In the genomic region with DNA sequence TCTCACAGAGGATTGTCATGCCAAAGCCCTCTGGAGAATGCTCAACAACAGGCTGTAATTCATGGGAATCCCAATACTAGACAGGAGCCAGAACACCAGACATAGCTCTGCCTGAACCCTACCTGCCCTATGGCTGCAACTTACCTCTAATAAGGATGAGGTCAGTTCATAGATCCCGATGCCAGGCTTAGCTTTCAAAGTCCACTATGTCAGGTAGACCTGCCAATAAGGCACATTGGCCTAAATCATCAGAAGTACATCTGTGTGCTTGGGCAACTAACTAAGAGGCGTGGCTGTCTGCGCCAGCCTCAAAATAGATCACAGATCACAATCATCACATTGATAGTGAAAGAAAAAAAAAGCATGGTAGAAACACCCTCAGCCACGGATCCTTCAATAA, we compare ENCODE assay signal across 35 mouse cellular contexts. TPM values are rescaled to one million over a fixed set of nuclear protein-coding genes. Genes with fewer than 3 reads are reported as not detected.
"Had no signal": no experiment of that assay in that cellular context is flagged by ENCODE, and none has a peak within 500 bp of the region (broad histone marks: within the 10 kb centered on the region; RNA-seq: fewer than 3 reads in every experiment).

No protein-coding gene starts in this region.

- H3K27ac ChIP-seq: heart, embryonic 10.5 days; heart, embryonic 13.5 days; heart, embryonic 15.5 days; hindbrain, embryonic 10.5 days; hindbrain, embryonic 12.5 days; hindbrain, embryonic 13.5 days; hindbrain, embryonic 14.5 days; hindbrain, embryonic 15.5 days; hindbrain, postnatal 0 days; intestine, embryonic 15.5 days; kidney, embryonic 15.5 days; kidney, postnatal 0 days; layer of hippocampus, adult 2 months had no signal

- H3K9me3 ChIP-seq: heart, embryonic 10.5 days; heart, embryonic 12.5 days; heart, embryonic 13.5 days; heart, embryonic 15.5 days; hindbrain, embryonic 10.5 days; hindbrain, embryonic 12.5 days; hindbrain, embryonic 13.5 days; hindbrain, embryonic 15.5 days; intestine, embryonic 15.5 days; kidney, embryonic 15.5 days had no signal

- H3K36me3 ChIP-seq: hindbrain, embryonic 10.5 days; hindbrain, embryonic 12.5 days; hindbrain, embryonic 13.5 days; hindbrain, embryonic 15.5 days; intestine, embryonic 15.5 days had no signal

- ATAC-seq: hindbrain, embryonic 16.5 days; hindbrain, postnatal 0 days; inflammation-experienced regulatory T-cells, adult 6 months; intestine, embryonic 15.5 days; intestine, embryonic 16.5 days; intestine, postnatal 0 days had no signal

- H3K27me3 ChIP-seq: heart, embryonic 12.5 days; heart, embryonic 13.5 days; heart, embryonic 15.5 days; hindbrain, embryonic 12.5 days; hindbrain, embryonic 13.5 days; hindbrain, embryonic 15.5 days; intestine, embryonic 15.5 days; kidney, embryonic 15.5 days had no signal

- H3K4me1 ChIP-seq: heart, embryonic 10.5 days; heart, embryonic 12.5 days; heart, embryonic 13.5 days; heart, embryonic 15.5 days; hindbrain, embryonic 10.5 days; hindbrain, embryonic 12.5 days; hindbrain, embryonic 13.5 days; hindbrain, embryonic 15.5 days; intestine, embryonic 15.5 days; kidney, embryonic 15.5 days had no signal

- H3K4me2 ChIP-seq: heart, embryonic 11.5 days; heart, embryonic 12.5 days; heart, embryonic 13.5 days; heart, embryonic 15.5 days; hindbrain, embryonic 12.5 days; hindbrain, embryonic 13.5 days; hindbrain, embryonic 14.5 days; hindbrain, embryonic 15.5 days; intestine, embryonic 15.5 days; kidney, embryonic 15.5 days had no signal

- DNase-seq: heart, postnatal 10 days; heart, postnatal 14 days; heart, postnatal 36 days; heart, postnatal 4 days; kidney, adult 11 months; kidney, adult 18-20 months; kidney, adult 2 months; kidney, adult 8-10 months; kidney, adult 9 months; kidney, postnatal 10 days; kidney, postnatal 14 days; kidney, postnatal 25 days; kidney, postnatal 36 days; kidney, postnatal 4 days; layer of hippocampus, adult 9-11 months; layer of hippocampus, postnatal 36 days had no signal

- H3K4me3 ChIP-seq: heart, embryonic 10.5 days; heart, embryonic 12.5 days; heart, embryonic 13.5 days; heart, embryonic 15.5 days; hindbrain, embryonic 10.5 days; hindbrain, embryonic 12.5 days; hindbrain, embryonic 13.5 days; hindbrain, embryonic 15.5 days; intestine, embryonic 15.5 days; kidney, embryonic 15.5 days; layer of hippocampus, adult 2 months had no signal

- H3K9ac ChIP-seq: heart, embryonic 12.5 days; heart, embryonic 13.5 days; heart, embryonic 15.5 days; hindbrain, embryonic 12.5 days; hindbrain, embryonic 13.5 days; hindbrain, embryonic 14.5 days; hindbrain, embryonic 15.5 days; intestine, embryonic 15.5 days; kidney, embryonic 15.5 days had no signal

RNA-seq across cellular contexts. Expression of a gene that starts 45.9 kb away (rescaled TPM):
- polyA plus RNA-seq: inflammation-experienced regulatory T-cells, adult 6 months had no signal
